Mouse (Mus musculus): ENCODE results near the gene Foxg1. TPM values are rescaled to one million over a fixed set of nuclear protein-coding genes. Genes with fewer than 3 reads are reported as not detected.

The Foxg1 gene
- polyA plus RNA-seq, 1 experiment from 2014 or later, result not detected

DNA sequence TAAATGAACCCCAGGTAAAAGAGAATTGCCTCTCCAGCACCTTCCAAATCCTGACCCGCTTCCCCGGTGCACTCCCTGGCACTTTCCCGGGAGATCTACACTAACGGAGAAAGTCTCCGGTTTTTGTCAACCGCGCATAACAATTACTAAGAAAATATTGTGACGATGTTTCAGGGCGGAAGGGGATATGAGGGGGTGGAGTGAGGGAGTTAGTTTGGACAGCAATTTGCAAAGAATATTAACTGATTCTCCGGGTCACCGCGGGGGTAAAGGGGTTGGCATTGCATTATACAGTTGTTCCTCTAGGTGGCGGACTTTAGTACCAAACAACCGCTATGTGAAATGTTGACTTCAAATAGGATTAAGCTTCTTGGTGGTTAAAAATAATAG lies 7.9 kb upstream of the Foxg1 start:
- Histone ChIP-seq H3K9me3 (ENCODE audit: low read length) (no peaks in the 10 kb centered on the region), H3K27me3 (ENCODE audit: insufficient read depth, low read length) (peaks cover 66% of the 10 kb centered on the region), H3K4me3 (ENCODE audit: low read depth, low read length) (peak overlapping the region; percentile 27; the same call in 1 of the 2 replicates), H3K9ac (replicated peaks) (no peak overlapping the region), H3K27ac (ENCODE audit: low read depth) (no peak overlapping the region), H3K4me2 (ENCODE audit: low read depth, low read length) (peak overlapping the region; percentile 44; the same call in 1 of the 2 replicates), H3K36me3 (replicated peaks; ENCODE audit: insufficient read depth, low read length) (no peaks in the 10 kb centered on the region), H3K4me1 (ENCODE audit: insufficient read depth) (peaks cover 2% of the 10 kb centered on the region; the same call in 1 of the 2 replicates)
- TF ChIP-seq CTCF (IDR thresholded peaks at IDR 0.05; ENCODE audit: low read depth) (peak; percentile 55), EP300 (IDR thresholded peaks at IDR 0.05; ENCODE audit: low read depth) (no peak)
- WGBS (ENCODE audit: insufficient replicate concordance), result 2% methylated on average over 14 of the region's 14 CpGs
- ATAC-seq (no peak), DNase-seq (no peak)

DNA sequence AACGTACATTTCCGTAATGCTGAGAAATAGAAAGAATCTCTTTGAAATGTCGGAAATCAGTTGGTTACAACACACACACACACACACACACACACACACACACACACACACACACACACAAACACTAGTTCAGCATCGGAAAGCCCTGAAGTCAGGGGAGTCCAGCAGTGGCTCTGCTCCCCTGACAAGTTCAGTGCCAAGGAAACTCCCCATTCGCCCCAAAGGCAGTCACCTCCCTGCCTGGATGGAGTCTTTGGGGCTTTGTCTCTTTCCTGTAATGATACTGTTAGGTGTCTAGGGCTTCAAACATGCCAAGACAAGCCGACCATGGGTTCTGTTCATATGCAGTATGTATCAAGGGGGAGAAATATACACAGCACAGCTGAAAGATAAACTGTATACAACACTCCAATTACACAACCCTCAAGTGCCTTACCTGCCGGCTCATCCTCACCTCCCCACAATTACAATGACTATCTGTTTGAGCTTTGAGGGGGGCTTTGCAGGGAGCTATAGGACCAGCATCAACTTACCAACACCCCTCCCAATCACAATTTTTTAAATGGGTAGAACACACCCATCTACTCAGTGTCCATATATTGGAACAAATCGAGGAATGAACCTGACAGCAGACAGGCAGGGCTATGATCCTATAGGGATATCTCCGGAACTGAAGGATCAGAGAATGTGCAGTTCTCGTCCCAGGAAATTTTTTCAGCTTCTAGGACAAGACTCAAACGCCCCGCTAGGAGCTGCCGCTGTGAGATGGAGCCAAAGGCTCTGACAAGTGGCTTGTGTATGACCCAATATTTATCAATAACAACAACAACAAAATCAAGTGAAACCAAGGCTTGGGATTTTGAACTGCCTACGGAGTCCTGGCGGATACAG lies 6.8 kb upstream of the Foxg1 start:
- DNase-seq (no peak), ATAC-seq (no peak)
- Histone ChIP-seq H3K4me2 (ENCODE audit: low read depth, low read length) (no peak overlapping the region), H3K36me3 (replicated peaks; ENCODE audit: insufficient read depth, low read length) (no peaks in the 10 kb centered on the region), H3K9ac (replicated peaks) (no peak overlapping the region), H3K9me3 (ENCODE audit: low read length) (no peaks in the 10 kb centered on the region), H3K27me3 (ENCODE audit: insufficient read depth, low read length) (peaks cover 74% of the 10 kb centered on the region), H3K4me3 (ENCODE audit: low read depth, low read length) (no peak overlapping the region), H3K27ac (ENCODE audit: low read depth) (no peak overlapping the region), H3K4me1 (ENCODE audit: insufficient read depth) (peaks cover 2% of the 10 kb centered on the region; the same call in 1 of the 2 replicates)
- WGBS (ENCODE audit: insufficient replicate concordance), result 5% methylated on average over 15 of the region's 15 CpGs
- TF ChIP-seq EP300 (IDR thresholded peaks at IDR 0.05; ENCODE audit: low read depth) (no peak), CTCF (IDR thresholded peaks at IDR 0.05; ENCODE audit: low read depth) (no peak)

- H3K4me3 ChIP-seq (ENCODE audit: low read depth, low read length), result no peak overlapping the region
- no peak overlapping the region for H3K27ac ChIP-seq (ENCODE audit: low read depth)
- H3K27me3 ChIP-seq (ENCODE audit: insufficient read depth, low read length), result peaks cover 78% of the 10 kb centered on the region
- no peak overlapping the region for H3K4me2 ChIP-seq (ENCODE audit: low read depth, low read length)
- H3K9me3 ChIP-seq (ENCODE audit: low read length), result no peaks in the 10 kb centered on the region
- peaks cover 2% of the 10 kb centered on the region; the same call in 1 of the 2 replicates for H3K4me1 ChIP-seq (ENCODE audit: insufficient read depth)
- H3K9ac ChIP-seq (replicated peaks), result no peak overlapping the region
- no peak for ATAC-seq
- no peak for DNase-seq
- WGBS (ENCODE audit: insufficient replicate concordance), result 5% methylated on average over 19 of the region's 19 CpGs
- no peaks in the 10 kb centered on the region for H3K36me3 ChIP-seq (replicated peaks; ENCODE audit: insufficient read depth, low read length)
- TF ChIP-seq CTCF (IDR thresholded peaks at IDR 0.05; ENCODE audit: low read depth) (no peak), EP300 (IDR thresholded peaks at IDR 0.05; ENCODE audit: low read depth) (no peak)
These were observed 6.0 kb upstream of the Foxg1 start for GRCm38 (mm10) chr12:49376318-49376992.

DNA sequence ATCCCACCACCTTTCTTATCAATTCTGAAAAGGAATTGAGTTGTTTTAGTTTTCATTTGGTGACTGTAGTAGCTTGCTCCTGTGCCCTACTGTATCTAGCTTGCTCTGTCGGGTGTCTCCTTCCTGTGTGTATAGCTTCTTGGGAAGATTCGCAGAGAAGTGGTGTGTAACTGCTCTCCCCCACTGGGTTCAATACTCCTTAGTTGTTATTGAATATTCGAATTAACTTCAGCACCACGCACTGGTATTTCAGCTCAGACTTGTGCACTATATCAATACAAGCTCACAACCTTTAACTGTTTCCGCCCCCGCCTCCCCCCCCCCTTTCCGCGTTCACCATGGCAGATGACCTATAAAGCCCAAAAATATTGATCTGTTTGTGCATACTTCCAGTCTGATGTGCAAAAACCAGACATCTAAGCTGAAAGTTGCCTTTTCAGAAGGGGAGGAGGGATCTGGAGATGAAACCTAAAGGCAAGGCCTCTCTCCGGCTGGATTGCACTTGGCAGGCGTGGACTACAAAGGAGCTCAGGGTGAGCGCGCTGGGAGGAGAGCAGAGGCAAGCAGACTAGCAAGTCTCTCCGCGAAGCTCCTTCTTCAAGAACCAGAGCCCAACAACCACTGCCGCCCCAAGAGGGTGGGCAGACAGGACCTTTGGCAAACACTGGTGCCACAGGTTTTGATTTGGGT lies 5.0 kb upstream of the Foxg1 start:
- peaks cover 88% of the 10 kb centered on the region for H3K27me3 ChIP-seq (ENCODE audit: insufficient read depth, low read length)
- ATAC-seq, result no peak

GRCm38 (mm10) chr12:49378920-49379319 lies 3.5 kb upstream of the Foxg1 start:
- TF ChIP-seq EP300 (IDR thresholded peaks at IDR 0.05; ENCODE audit: low read depth) (no peak), CTCF (IDR thresholded peaks at IDR 0.05; ENCODE audit: low read depth) (no peak)
- no peak overlapping the region for H3K4me2 ChIP-seq (ENCODE audit: low read depth, low read length)
- H3K27me3 ChIP-seq (ENCODE audit: insufficient read depth, low read length), result peaks cover 90% of the 10 kb centered on the region
- H3K36me3 ChIP-seq (replicated peaks; ENCODE audit: insufficient read depth, low read length), result no peaks in the 10 kb centered on the region
- DNase-seq (no peak), ATAC-seq (no peak)
- no peak overlapping the region for H3K27ac ChIP-seq (ENCODE audit: low read depth)
- WGBS (ENCODE audit: insufficient replicate concordance), result 7% methylated on average over 1 of the region's 1 CpGs
- H3K9me3 ChIP-seq (ENCODE audit: low read length), result no peaks in the 10 kb centered on the region
- no peak overlapping the region for H3K4me3 ChIP-seq (ENCODE audit: low read depth, low read length)
- H3K4me1 ChIP-seq (ENCODE audit: insufficient read depth), result peaks cover 8% of the 10 kb centered on the region; the same call in 1 of the 2 replicates
- H3K9ac ChIP-seq (replicated peaks), result no peak overlapping the region

More for the DNA sequence above, 5.0 kb upstream of the Foxg1 start:
- H3K36me3 ChIP-seq (replicated peaks; ENCODE audit: insufficient read depth, low read length), result no peaks in the 10 kb centered on the region
- peaks cover 2% of the 10 kb centered on the region; the same call in 1 of the 2 replicates for H3K4me1 ChIP-seq (ENCODE audit: insufficient read depth)
- no peak overlapping the region for H3K4me3 ChIP-seq (ENCODE audit: low read depth, low read length)
- H3K27ac ChIP-seq (ENCODE audit: low read depth), result no peak overlapping the region
- no peak overlapping the region for H3K4me2 ChIP-seq (ENCODE audit: low read depth, low read length)
- no peak overlapping the region for H3K9ac ChIP-seq (replicated peaks)
- DNase-seq, result no peak
- TF ChIP-seq CTCF (IDR thresholded peaks at IDR 0.05; ENCODE audit: low read depth) (no peak), EP300 (IDR thresholded peaks at IDR 0.05; ENCODE audit: low read depth) (no peak)
- H3K9me3 ChIP-seq (ENCODE audit: low read length), result no peaks in the 10 kb centered on the region
- 3% methylated on average over 15 of the region's 15 CpGs for WGBS (ENCODE audit: insufficient replicate concordance)

DNA sequence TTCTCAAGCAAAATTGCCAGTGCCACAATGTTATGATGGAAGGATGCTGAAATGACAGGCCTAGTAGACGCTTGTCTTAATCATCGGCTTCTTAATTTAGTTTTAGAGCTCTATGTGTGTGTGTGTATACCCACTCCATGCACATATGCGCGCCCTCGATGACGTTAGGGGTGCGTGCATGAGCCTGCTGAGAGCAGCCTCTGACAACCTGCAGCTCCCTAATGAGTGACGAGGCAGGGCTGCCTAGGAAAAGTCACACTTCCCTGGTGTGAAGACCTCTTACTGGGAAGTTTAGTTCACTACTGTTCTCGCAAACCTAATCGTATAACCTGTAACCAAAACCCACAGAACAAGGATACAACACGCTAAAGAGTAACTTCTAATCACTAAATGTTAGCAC lies 3.0 kb upstream of the Foxg1 start:
- TF ChIP-seq EP300 (IDR thresholded peaks at IDR 0.05; ENCODE audit: low read depth) (no peak), CTCF (IDR thresholded peaks at IDR 0.05; ENCODE audit: low read depth) (no peak)
- DNase-seq (no peak), ATAC-seq (no peak)
- WGBS (ENCODE audit: insufficient replicate concordance), result 6% methylated on average over 11 of the region's 11 CpGs
- no peak overlapping the region for H3K27ac ChIP-seq (ENCODE audit: low read depth)
- no peaks in the 10 kb centered on the region for H3K36me3 ChIP-seq (replicated peaks; ENCODE audit: insufficient read depth, low read length)
- peaks cover 8% of the 10 kb centered on the region; the same call in 1 of the 2 replicates for H3K4me1 ChIP-seq (ENCODE audit: insufficient read depth)
- H3K4me2 ChIP-seq (ENCODE audit: low read depth, low read length), result no peak overlapping the region
- no peaks in the 10 kb centered on the region for H3K9me3 ChIP-seq (ENCODE audit: low read length)
- no peak overlapping the region for H3K4me3 ChIP-seq (ENCODE audit: low read depth, low read length)
- H3K27me3 ChIP-seq (ENCODE audit: insufficient read depth, low read length), result peaks cover 90% of the 10 kb centered on the region
- no peak overlapping the region for H3K9ac ChIP-seq (replicated peaks)

All from liver, postnatal 0 days (tissue).